Mouse (Mus musculus): Measurements from ENCODE around the gene Col8a1.
A peak's percentile ranks its signal among the peaks of the same experiment; 100 is the strongest.

The Col8a1 gene

GRCm38 (mm10) chr16:57754526-57755125 lies at the start of gene Col8a1:
Col8a1 (minus strand) TSS chr16:57754737.
- DNase-seq, result peak; percentile 15 to 61

- DNase-seq, result no peak
These were observed 47.3 kb upstream of the Col8a1 start for GRCm38 (mm10) chr16:57801886-57802285.

GRCm38 (mm10) chr16:57796321-57796720 lies 41.8 kb upstream of the Col8a1 start:
- peak in 1 of 2 experiments; percentile 7 for DNase-seq

GRCm38 (mm10) chr16:57779011-57779410 lies 24.5 kb upstream of the Col8a1 start:
- no peak for DNase-seq

GRCm38 (mm10) chr16:57765615-57766014 lies 11.1 kb upstream of the Col8a1 start:
- no peak for DNase-seq

- no peak for DNase-seq
These were observed 5.3 kb upstream of the Col8a1 start for GRCm38 (mm10) chr16:57759862-57760261.

- DNase-seq, result no peak
These were observed 1.2 kb upstream of the Col8a1 start for GRCm38 (mm10) chr16:57755708-57756107.

- peak; percentile 4 to 54 for DNase-seq
These were observed 704 bp upstream of the Col8a1 start for GRCm38 (mm10) chr16:57755241-57755640.

GRCm38 (mm10) chr16:57753539-57754280 lies 827 bp downstream of the Col8a1 start:
- peak; percentile 33 to 62 for DNase-seq

- DNase-seq, result no peak
These were observed 4.0 kb downstream of the Col8a1 start for GRCm38 (mm10) chr16:57750549-57750948.

- no peak for DNase-seq
These were observed 6.4 kb downstream of the Col8a1 start for GRCm38 (mm10) chr16:57748093-57748492.

- DNase-seq, result no peak
These were observed 7.0 kb downstream of the Col8a1 start for GRCm38 (mm10) chr16:57747357-57748056.

GRCm38 (mm10) chr16:57740169-57740568 lies 14.4 kb downstream of the Col8a1 start:
- no peak for DNase-seq

GRCm38 (mm10) chr16:57734942-57735341 lies 19.6 kb downstream of the Col8a1 start:
- DNase-seq, result no peak

- DNase-seq, result no peak
These were observed 21.0 kb downstream of the Col8a1 start for GRCm38 (mm10) chr16:57733545-57733944.

GRCm38 (mm10) chr16:57733139-57733538 lies 21.4 kb downstream of the Col8a1 start:
- DNase-seq, result no peak

- DNase-seq, result no peak
These were observed 29.6 kb downstream of the Col8a1 start for GRCm38 (mm10) chr16:57724978-57725377.

- DNase-seq, result peak in 1 of 2 experiments; percentile 22
These were observed 35.6 kb downstream of the Col8a1 start for GRCm38 (mm10) chr16:57718982-57719381.

- DNase-seq, result no peak
These were observed 55.8 kb downstream of the Col8a1 start for GRCm38 (mm10) chr16:57698733-57699132.

GRCm38 (mm10) chr16:57694694-57695093 lies 59.8 kb downstream of the Col8a1 start:
- no peak for DNase-seq

- no peak for DNase-seq
These were observed 60.5 kb downstream of the Col8a1 start for GRCm38 (mm10) chr16:57693906-57694522.

- no peak for DNase-seq
These were observed 68.6 kb downstream of the Col8a1 start for GRCm38 (mm10) chr16:57685790-57686399.

- no peak for DNase-seq
These were observed 82.3 kb downstream of the Col8a1 start for GRCm38 (mm10) chr16:57672251-57672650.

Data from kidney, postnatal 25 days (tissue).